Mouse (Mus musculus) forebrain, embryonic 16.5 days (tissue): Measurements from ENCODE around the gene Dad1. TPM values are rescaled to one million over a fixed set of nuclear protein-coding genes. Genes with fewer than 3 reads are reported as not detected.

ENCODE experiments used
- polyA plus RNA-seq: library from polyadenylated mRNA; unstranded; fragments of >200 nt; fragmentation: Nextera tagmentation; extraction: Ambion mirVana; gene quantifications from 2 replicates; pipeline ENCODE4 v1.2.1, GENCODE M21; 2015

Dad1 gene
- polyA plus RNA-seq, 1 experiment from 2014 or later, result 290 TPM

Other genes starting within 250 kb of the Dad1 start
- gene Abhd4, start 84 bp upstream of the Dad1 start, polyA plus RNA-seq, result 50.2 and 55.1 TPM in 2 replicates
- not detected in 2 replicates for gene Olfr49, start 30.8 kb upstream of the Dad1 start, polyA plus RNA-seq
- 44.5 and 49.0 TPM in 2 replicates for gene Oxa1l, start 106.7 kb upstream of the Dad1 start, polyA plus RNA-seq
- 3.9 and 4.9 TPM in 2 replicates for gene Slc7a7, start 163.7 kb upstream of the Dad1 start, polyA plus RNA-seq
- gene Mrpl52, start 172.8 kb upstream of the Dad1 start, polyA plus RNA-seq, result 229 and 239 TPM in 2 replicates
- gene Mmp14, start 177.5 kb upstream of the Dad1 start, polyA plus RNA-seq, result 49.4 and 62.3 TPM in 2 replicates
- gene Lrp10, start 210.0 kb upstream of the Dad1 start, polyA plus RNA-seq, result 30.8 and 34.3 TPM in 2 replicates
- 21.0 and 27.7 TPM in 2 replicates for gene Rem2, start 222.0 kb upstream of the Dad1 start, polyA plus RNA-seq